Mouse (Mus musculus) C2C12 (cell line): ENCODE data around the gene Ephx4. TPM values are rescaled to one million over a fixed set of nuclear protein-coding genes. Genes with fewer than 3 reads are reported as not detected.

Experiments used
- H3K27me3 ChIP-seq: one replicate; pipeline ENCODE4 v1.6.1; 2011; ENCODE audit not compliant: control insufficient read depth, insufficient read depth, insufficient read length
- H3K36me3 ChIP-seq: one replicate; pipeline ENCODE4 v1.6.1; 2011; ENCODE audit not compliant: control insufficient read depth, insufficient read depth
- H3K4me3 ChIP-seq: one replicate; pipeline ENCODE4 v1.5.1; 2011; ENCODE audit warnings: mild to moderate bottlenecking, control low read depth; ENCODE audit not compliant: poor library complexity, insufficient read depth, severe bottlenecking
- H3K79me2 ChIP-seq: one replicate; pipeline ENCODE4 v1.6.1; 2011; ENCODE audit not compliant: control insufficient read depth, insufficient read depth
- H3K79me3 ChIP-seq: one replicate; pipeline ENCODE4 v1.6.1; 2011; ENCODE audit warnings: low read depth, control low read depth
- H3ac ChIP-seq: one replicate; pipeline ENCODE3; 2011; ENCODE audit warnings: low read depth; ENCODE audit not compliant: control insufficient read depth, insufficient read length
- CEBPB ChIP-seq: IDR thresholded peaks from one replicate; pipeline ENCODE4 v1.6.1; 2011; ENCODE audit warnings: low read depth, mild to moderate bottlenecking, control low read depth, moderate library complexity
- CTCF ChIP-seq: IDR thresholded peaks from one replicate; pipeline ENCODE4 v1.5.1; 2011; ENCODE audit not compliant: control insufficient read depth, insufficient read depth, insufficient read length
- FOSL1 ChIP-seq: IDR thresholded peaks from one replicate; pipeline ENCODE4 v1.8.0; 2011; ENCODE audit warnings: mild to moderate bottlenecking, low read length; ENCODE audit not compliant: poor library complexity, insufficient read depth, severe bottlenecking
- MAX ChIP-seq: IDR thresholded peaks from one replicate; pipeline ENCODE4 v1.6.1; 2011; ENCODE audit warnings: mild to moderate bottlenecking, control low read depth
- MYOD1 ChIP-seq: IDR thresholded peaks from one replicate; pipeline ENCODE4 v1.6.1; 2011; ENCODE audit warnings: low read depth; ENCODE audit not compliant: control insufficient read depth, insufficient read length
- MYOG ChIP-seq: IDR thresholded peaks from one replicate; pipeline ENCODE4 v1.6.1; 2011; ENCODE audit not compliant: control insufficient read depth, insufficient read length; ENCODE audit errors: extremely low read depth
- USF1 ChIP-seq: IDR thresholded peaks from one replicate; pipeline ENCODE4 v1.6.1; 2011; ENCODE audit warnings: low read depth, mild to moderate bottlenecking, control low read depth, moderate library complexity
- polyA plus RNA-seq: library from polyadenylated mRNA; unstranded; fragments of >200 nt; fragmentation: generic; extraction: Trizol; gene quantifications from one replicate; pipeline ENCODE4 v1.2.1, GENCODE M21; 2012; ENCODE audit warnings: missing spikeins

The Ephx4 gene
- polyA plus RNA-seq, 1 experiment, result not detected

DNA sequence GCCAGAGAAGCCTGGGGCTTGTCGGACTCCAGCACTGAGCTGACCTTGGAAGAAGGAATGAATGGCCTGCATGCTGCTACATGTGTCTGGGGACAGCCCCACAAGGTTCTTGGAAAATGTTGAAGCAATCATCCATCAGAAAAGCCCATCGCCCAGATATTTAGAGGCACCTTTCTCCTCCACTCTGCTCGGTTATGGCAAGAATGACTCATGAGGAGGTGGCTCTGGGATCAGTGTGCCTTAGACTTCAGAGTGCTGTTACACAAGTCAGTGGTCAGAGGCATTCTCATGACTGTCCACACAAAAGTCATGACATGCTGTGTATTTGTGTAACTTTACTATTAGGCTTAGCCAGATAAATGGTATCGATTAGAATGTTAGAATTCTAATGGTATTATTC lies 64.6 kb downstream of the Ephx4 start:
- Histone ChIP-seq H3K36me3 (no peaks in the 10 kb centered on the region), H3K4me3 (no peak overlapping the region), H3ac (no peak overlapping the region), H3K27me3 (no peaks in the 10 kb centered on the region), H3K79me2 (no peaks in the 10 kb centered on the region), H3K79me3 (no peaks in the 10 kb centered on the region)
- TF ChIP-seq CEBPB (peak; percentile 39), USF1 (no peak), CTCF (no peak)

DNA sequence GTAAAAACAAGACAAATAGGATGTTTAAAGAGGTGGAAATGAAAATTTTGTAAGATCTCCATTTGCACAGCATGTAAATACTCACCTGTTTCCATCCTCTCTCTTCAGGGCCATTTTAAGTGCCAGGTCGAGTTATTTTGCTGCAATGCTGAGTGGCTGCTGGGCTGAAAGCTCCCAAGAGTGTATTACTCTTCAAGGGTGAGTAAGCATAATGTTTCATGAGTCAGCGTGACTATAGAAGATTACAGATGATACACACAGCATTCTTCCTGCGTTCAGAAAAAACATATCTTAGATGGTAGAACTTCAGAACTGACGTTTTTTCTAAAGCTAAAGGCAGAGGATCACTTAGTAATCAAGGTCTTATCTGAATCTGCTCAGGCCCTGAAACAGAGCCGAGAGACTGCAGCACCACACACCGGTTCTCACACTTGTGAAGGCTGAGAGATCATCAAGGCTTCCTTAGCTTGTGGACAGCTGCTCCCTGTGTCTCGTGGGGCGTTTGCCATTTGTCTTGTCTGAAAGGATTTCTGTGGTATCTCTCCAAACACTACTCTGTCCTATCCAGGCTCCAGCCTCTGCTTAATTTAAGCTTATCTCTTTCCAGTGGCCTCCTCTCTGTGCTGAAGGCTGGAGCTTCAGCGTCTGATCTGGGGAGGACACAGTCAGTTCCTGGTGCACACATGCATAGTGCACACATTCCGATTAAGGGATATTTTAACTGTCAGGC lies 68.2 kb downstream of the Ephx4 start:
- Histone ChIP-seq H3K36me3 (no peaks in the 10 kb centered on the region), H3K4me3 (no peak overlapping the region), H3K79me2 (no peaks in the 10 kb centered on the region), H3ac (no peak overlapping the region), H3K79me3 (no peaks in the 10 kb centered on the region), H3K27me3 (no peaks in the 10 kb centered on the region)
- no peak for TF ChIP-seq CEBPB
- TF ChIP-seq MAX, result no peak
- no peak for TF ChIP-seq CTCF
- TF ChIP-seq FOSL1, result no peak
- TF ChIP-seq MYOD1, result no peak
- TF ChIP-seq MYOG, result no peak
- TF ChIP-seq USF1, result no peak

Other genes with a start within 250 kb of the Ephx4 start
- gene Tgfbr3, start 113.1 kb upstream of the Ephx4 start, polyA plus RNA-seq, result 0.20 TPM
- gene Brdt, start 71.6 kb upstream of the Ephx4 start, polyA plus RNA-seq, result 0.09 TPM
- gene Lpcat2b, start 28.8 kb downstream of the Ephx4 start, polyA plus RNA-seq, result not detected
- gene Btbd8, start 35.3 kb downstream of the Ephx4 start, polyA plus RNA-seq, result 0.41 TPM
- gene Gm42669, start 104.9 kb downstream of the Ephx4 start, polyA plus RNA-seq, result 0.04 TPM
- not detected for gene 1700028K03Rik, start 132.0 kb downstream of the Ephx4 start, polyA plus RNA-seq
- 7.2 TPM for gene Rpap2, start 194.6 kb downstream of the Ephx4 start, polyA plus RNA-seq
- gene Glmn, start 195.2 kb downstream of the Ephx4 start, polyA plus RNA-seq, result 3.5 TPM